Mouse (Mus musculus): ENCODE data around the gene Mcu.

The Mcu gene

DNA sequence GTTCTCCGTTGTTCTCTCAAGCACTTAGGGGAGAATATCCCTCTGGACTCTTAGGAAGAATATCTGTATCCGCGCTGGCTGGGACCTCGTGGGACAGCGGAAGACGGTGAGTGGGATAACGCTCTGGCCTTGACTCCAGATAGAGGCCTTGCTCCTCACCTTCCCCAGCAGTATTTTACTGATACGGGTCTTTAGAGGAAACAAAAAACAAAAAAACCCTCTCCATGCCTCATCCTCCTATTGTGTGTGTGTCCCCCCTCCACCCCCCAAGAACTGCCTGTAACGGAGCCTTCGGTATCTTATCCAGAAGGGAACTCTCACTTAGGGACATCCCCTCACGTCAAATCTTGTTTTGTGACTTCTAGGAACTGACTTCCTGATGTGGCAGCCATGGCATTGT, 174.8 kb downstream of the Mcu start, which contains the start of gene Oit3:
Oit3 (minus strand) TSS at position 44 of the 400 bp plus-strand sequence.
- DNase-seq (ENCODE audit: extremely low spot score, low read depth, low spot score), result no peak

DNA sequence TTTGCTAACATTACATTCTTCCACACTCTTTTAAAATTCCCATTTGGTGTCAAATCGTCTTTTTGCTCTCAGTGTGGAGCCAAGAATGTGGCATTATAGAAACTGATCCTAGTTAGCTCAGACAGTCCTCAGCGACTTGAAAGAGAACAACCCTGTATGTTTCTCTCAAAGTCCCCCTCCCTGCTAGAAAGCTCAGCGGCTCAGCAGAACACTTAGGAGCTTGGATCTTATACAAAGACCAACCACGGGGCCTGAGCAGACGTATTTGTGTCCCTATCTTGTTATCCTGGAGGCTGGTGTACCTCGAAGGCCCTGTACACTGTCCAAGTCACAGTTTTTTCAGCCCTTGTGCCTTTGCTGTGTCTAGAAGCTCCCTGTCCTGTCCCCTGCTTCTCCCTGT, 176.3 kb downstream of the Mcu start:
- no peak for DNase-seq (ENCODE audit: extremely low spot score, low read depth, low spot score)

DNA sequence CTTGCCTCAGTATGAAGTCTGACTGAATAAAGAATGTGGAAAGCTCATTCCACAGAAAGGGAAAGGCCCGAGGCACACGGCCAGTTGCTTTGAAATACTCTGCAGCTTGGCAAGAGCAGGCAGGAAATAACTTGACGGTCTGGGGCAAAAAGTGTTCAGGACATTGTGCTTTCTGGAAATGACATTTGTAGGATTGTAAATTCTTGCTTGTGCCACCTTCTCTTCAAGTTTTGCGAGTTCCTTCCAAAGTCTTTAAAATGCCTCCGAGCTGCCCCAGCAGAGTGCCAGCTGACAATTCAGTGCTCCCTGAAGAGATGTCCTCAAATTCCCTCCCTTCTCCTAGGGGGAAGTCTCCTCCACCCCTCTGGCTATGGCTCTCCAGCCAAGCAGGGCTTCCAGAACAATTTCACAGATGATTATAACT, 177.0 kb downstream of the Mcu start:
- DNase-seq (ENCODE audit: extremely low spot score, low read depth, low spot score), result no peak

DNA sequence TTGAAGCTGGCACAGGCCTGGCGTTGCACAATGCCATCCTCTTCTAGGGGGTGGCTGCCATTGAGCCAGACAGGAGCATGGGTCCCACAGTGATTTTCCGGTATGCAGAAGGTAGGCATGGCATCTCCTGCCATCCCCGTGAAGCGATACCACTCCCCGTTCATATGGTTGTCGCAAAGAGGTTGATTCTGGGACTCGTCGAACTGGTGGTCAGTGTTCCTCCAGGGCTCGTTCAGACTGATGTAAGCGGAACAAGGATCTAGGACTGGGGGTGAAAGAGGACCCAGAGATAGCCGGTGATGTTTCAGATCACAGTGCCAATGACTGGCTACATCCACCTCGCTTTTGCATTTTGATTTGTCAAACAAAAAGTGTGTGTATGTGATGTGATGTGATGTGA, 177.8 kb downstream of the Mcu start:
- DNase-seq (ENCODE audit: extremely low spot score, low read depth, low spot score), result no peak

DNA sequence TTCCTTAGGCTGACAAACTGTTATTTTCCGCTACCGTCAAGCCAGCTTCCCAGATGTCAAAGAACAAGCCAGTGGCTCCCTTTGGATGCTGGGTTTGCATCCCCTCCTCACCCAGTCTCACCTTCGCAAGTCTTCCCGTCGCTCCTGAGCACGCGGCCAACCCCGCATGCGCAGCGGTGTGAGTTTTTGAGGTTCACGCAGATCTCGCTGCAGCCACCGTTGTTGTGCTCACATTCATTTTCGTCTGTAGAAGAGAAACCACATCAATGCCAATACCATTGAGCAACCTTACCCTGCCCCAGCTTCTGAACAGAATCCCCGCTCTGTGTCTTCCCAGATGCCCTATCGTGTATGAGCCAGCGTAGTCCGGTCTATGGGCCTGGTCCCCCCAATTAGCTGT, 180.7 kb downstream of the Mcu start:
- DNase-seq (ENCODE audit: extremely low spot score, low read depth, low spot score), result no peak

DNA sequence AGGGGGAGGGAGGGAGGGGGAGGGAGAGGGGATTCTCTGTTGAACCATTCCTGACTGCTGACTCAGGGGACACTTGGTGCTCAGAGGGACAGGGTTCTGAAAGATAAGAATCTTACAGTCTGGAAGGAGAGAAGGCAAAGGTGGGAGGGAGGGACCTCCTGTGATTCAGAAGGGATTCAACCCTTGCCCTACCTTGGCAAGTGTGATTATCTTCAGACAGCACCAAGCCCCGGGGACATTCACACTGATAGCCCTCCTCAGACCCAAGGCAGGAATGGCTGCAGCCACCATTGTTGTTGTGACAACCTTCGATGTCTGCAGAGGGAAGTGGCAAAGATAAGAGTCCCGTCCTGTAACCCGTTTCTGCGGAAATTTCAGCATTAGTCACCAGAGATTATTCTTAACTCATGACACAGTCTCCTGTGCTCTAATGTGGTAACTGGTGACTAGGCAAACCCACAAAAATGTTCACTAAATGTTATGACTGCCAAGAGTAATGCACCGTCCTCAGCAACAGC, 185.7 kb downstream of the Mcu start:
- no peak for DNase-seq (ENCODE audit: extremely low spot score, low read depth, low spot score)

DNA sequence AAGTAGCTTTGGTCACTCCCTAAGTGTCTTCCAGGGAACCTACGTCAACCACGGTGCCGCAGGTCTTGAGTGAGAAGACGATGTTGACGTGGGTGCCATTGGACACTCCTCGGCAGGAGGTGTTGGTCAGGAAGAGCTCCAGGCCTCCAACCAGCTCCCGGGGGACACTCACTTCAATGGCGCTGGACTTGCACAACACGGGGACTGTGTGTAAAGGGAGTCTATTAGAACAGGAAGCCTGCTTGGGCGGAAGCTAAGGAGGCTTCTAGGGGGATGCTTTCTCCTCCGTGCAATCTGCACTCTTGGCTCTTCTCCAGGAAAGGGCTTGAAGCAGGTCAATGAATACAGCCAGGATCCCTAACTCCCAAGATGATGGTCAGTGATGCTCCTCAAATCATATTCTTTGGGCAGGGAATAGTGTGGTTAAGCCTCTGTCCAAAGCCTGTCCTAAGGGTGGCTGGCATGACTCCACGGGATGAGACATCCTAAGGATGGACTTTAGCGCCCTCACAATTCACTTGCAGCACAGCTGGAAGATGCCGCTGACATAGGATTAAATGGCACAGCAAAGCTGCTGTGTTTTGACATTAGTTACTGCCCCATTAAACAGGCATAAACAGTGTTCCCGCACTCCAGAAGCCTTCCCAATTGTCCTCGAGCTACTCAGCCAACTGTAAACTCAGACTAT, 186.9 kb downstream of the Mcu start:
- DNase-seq (ENCODE audit: extremely low spot score, low read depth, low spot score), result no peak

DNA sequence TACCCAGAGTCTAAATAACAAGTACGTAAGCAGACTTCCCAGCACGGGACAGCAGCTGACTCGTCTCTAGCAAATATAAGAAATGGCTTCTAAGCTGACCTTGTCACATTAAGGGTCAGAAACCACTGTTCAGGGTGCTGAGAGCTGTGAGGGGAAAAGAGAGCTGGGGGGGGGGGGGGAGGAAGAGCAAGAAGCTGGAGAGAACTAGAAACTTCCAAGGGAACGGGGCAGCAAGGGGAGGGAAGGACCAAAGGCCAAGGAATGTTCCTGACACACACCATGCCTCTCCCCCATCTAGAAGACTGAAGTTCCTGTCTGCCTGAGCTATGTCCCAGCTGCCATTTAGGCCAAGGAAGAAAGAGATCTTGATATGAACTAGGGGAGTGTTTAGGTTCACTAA, 190.1 kb downstream of the Mcu start:
- no peak for DNase-seq (ENCODE audit: extremely low spot score, low read depth, low spot score)

DNA sequence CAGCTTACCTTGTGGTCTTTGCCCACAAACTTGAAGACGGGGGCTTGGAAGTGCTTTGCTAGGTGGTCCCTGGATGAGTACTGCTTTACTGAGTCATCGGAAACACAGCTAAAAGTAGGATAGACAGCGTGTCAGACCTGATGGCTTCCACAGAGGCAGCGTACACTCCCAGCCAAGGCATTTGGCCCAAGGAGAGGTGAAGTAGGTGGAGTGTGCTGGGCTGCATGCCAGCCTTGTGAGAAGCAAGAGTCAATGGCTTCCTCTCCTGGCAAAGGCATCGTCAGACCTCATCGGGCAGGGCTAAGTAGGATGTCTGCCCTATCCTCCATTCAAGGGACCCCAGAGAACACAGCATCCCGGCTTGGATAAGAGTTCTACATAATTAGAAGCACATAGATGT, 191.1 kb downstream of the Mcu start:
- no peak for DNase-seq (ENCODE audit: extremely low spot score, low read depth, low spot score)

DNA sequence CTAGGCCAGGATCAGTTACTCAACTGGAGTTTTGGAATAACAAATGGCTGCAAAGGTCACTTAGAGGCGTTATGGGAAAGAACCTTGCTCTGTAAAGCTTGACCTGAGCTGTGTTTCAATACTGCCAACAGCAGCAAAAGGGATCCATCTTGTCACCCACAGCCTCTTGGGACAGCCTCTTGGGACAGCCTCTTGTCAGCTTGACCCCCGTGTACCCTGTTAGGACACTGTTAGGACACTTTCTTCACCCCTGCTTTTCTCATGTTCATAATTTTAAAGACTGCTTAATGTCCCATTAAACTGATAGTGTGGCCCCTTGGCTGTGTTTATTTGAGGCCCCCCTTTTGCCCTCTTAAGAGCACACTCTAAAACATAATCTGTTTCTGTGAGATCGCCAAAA, 192.0 kb downstream of the Mcu start:
- DNase-seq (ENCODE audit: extremely low spot score, low read depth, low spot score), result no peak

DNA sequence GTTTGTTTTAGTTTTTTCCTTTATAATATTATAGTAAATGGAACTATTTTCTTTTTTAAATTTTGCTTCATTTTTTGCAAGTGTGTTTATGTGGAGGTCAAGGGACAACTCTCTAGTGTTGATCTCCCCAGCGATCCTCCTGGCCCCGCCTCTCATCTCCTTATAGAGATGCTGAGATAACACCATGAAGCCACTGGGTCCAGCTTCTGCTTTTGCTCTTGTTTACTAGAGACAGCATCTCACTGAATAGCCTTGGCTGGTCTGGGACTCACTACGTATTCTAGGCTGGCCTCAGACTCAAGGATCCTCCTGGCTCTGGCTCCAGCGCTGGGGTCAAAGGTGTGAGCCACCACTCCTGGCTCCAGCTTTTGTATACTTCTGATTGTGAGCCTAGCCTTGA, 197.0 kb downstream of the Mcu start:
- DNase-seq (ENCODE audit: extremely low spot score, low read depth, low spot score), result no peak

DNA sequence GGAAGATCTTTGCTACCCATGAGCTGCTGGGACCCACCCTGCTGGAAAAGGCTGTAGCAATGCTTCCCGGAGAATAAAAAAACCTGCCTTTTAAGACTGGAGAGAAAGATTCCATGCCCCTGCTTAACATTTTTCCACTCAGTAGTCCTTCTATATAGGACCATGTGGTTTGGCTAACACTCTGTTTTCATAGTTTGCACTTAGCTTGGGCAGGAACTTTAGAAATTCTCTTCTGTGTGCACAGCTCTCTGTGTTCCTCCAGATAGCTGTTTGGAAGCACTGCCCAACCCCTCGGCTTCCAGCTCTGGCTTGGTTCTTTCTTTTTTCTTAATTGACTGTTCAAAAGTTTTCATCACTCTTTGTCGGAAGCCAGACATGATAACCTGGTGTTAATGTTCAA, 199.9 kb downstream of the Mcu start:
- no peak for DNase-seq (ENCODE audit: extremely low spot score, low read depth, low spot score)

DNA sequence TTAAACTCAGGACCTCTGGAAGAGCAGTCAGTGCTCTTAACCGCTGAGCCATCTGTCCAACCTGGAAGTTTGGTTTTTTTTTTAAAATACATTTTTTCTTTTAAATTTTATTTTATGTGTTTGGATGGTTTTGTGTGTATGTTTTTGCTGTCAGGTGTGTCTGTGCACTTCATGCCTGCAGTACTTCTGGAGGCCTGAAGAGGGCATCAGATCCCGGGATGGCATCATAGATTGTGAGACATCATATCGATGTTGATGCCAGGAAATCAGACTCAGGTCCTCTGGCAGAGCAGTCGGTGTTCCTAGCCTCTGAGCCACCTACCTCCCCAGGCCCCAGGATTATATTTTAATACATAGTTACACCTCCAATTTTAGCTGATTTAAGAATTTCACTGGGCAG, 202.8 kb downstream of the Mcu start:
- no peak for DNase-seq (ENCODE audit: extremely low spot score, low read depth, low spot score)

DNA sequence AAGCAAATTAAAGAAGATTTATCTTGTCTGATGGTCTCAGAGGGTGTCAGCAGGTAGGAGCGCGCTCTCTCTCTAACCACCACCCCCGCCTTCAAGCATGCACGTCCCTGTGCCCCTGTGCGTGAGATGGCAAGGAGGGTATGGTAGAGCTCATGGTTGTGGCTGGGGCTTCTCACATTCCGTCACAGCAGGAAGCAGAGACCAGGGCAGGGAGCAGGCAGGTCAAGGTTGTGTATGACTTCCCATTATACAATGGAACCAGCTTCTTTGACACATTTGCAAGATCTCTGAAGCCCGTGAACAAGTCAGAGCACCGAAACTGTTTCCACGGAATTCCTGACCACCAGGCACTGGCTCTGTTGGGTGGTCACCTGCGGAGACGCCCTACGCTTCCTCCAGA, 206.2 kb downstream of the Mcu start:
- DNase-seq (ENCODE audit: extremely low spot score, low read depth, low spot score), result no peak

DNA sequence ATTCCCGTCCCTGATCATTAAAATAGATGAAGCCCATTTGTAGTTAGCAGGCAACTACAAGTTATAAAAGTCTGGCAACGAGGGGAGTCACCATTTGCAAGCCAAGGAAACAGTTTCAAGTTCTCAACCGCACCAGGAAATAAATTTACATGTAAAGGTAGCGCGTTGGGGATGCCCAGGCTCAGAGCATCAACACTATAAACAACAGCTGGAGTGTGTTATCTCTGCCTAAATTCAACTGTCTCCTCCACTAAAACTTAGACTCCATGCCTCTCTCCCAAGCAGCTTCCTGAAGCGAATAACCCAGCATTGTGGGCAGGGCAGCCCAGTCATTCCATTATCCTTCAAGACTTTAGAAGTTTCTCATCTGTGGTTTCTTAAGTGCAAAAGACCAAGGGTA, 208.0 kb downstream of the Mcu start:
- DNase-seq (ENCODE audit: extremely low spot score, low read depth, low spot score), result no peak

DNA sequence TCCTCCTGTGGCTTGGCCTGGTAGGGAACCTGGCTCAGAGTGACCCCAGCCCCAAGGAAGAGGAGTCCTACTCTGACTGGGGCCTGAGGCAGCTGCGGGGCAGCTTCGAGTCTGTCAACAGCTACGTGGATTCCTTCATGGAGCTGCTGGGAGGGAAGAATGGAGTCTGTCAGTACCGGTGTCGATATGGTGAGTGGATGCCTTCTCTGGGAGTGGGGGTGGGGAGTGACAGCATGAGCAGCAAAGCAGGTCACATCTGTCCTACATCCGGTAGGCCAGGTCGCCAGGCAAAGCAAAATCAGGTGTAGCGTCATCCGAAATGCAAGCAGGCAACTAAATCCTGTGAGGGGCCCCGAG, 212.7 kb downstream of the Mcu start:
- DNase-seq (ENCODE audit: extremely low spot score, low read depth, low spot score), result no peak

DNA sequence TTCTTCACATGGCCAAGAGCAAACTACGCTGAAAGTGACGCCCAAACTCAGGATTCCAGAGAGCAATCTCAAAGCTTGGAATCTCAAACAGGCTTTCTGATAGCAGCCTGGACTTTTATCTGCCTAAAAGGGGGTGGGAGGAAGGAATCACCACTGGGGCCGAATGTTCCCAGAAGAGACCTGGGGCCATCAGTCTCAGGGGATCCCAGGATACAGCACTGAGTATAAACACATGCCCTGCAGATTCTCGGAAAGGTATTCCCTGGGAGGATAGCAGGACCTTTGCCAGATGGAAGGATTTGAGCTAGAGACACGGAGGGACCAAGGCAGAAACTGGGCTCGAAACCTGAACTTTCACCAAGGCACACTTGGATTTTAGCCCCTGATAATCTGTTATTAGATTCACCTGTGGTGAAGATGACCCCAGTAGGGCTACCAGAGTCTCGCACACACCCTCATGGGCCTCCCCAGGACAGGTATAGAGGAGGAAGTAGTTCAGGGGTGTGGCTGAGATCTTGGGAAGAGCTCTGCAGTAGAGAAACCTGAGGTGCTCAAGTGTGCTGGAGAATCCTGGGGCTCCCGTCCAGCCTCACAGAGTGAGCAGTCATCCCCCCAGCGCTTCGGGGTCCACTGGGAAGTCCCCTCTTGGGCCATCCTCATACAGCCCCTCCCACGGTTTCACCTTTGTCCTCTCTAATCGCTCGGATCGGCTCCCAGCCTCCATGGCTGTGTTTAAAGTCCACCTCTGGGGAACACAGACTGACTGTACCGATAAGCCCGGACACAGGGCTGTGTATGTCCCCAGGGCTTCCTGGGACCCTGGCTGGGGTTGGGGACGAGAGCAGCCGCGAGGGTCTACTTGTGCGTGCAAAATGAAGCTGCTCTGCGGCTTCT, 213.3 kb downstream of the Mcu start, which contains the start of gene Pla2g12b:
Pla2g12b (plus strand) TSS at position 762 of the 894 bp plus-strand sequence.
- no peak for DNase-seq (ENCODE audit: extremely low spot score, low read depth, low spot score)
